Mouse (Mus musculus) left cerebral cortex, postnatal 4 days (tissue): ENCODE results near the gene Hhat. TPM values are rescaled to one million over a fixed set of nuclear protein-coding genes. Genes with fewer than 3 reads are reported as not detected.

Experiments
- DNase-seq: peaks from one replicate; pipeline ENCODE4 v3.0.0-alpha.2; 2022
- intact Hi-C: fragments of 180-260 bp; cut with DNase I; formaldehyde crosslinking; loops from one replicate; pipeline ENCODE4 v1.15.1; 2025
- total RNA-seq, 2 experiments: library from RNA; stranded (reverse); gene quantifications; 2 replicates each; pipeline ENCODE4 v1.2.3; 2021

The Hhat gene
- total RNA-seq, 2 experiments from 2014 or later, result 3.1 to 3.5 TPM

DNA sequence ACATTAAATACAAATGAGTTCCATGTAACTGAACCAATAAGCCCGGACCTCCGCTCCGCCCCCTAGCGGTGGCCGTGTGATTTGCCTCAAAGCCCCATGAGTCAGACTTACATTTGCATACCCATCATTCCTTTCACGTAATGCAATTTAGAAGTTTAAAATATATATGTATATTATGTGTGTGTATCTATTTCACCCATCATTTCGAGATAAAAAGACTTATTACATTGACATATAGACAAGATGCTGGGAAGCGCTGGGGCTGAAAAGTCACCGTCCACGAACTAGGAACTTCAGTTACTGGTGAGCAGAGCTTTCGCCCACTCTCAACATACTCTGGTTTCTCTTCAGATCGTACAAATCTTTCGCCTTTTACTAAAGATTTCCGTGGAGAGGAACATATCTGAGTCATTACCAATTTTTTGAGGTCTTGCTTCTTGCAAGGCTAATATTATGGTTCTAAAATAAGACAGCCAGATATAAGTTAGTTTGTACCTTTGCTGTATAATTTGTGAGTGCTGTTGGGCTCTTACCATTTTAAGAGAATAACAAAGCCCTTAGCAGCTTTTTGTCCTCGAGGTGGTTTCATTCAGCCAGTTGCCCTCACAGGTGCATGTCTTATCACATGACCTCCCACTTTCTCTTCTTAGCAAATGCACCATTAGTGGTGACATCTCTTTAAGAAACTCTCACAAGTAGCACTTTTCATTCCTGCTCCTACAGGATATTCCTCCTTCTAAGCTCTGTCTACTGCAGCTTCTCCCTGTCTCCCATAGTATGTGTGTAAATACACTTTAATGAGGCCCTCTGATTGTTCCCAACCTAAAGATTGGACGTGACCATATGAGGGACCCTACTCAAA, 25.6 kb downstream of the Hhat start:
- intact Hi-C loops, result no loop called here
- DNase-seq, result peak; percentile 44

GRCm38 (mm10) chr1:192744880-192745239, 26.2 kb downstream of the Hhat start:
- intact Hi-C loops, result no loop called here
- DNase-seq, result no peak

GRCm38 (mm10) chr1:192742394-192743251, 28.4 kb downstream of the Hhat start:
- DNase-seq, result no peak
- intact Hi-C loops, result no loop called here

DNA sequence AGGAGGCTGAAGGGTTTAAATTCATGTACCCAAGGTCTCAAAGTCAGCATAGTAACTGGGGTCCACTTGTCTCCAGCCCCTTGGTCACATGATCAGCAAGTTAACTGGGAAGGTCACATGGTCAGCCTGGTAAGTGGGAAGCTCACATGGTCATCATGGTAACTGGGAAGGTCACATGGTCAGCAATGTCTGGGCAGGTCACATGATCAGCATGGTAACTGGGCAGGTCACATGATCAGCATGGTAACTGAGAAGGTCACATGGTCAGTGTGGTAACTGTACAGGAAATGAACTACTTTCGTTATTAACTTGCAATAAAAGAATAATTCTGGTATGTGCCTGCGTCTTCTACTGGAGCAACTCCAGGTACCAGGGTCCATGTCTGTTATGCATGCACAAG, 29.1 kb downstream of the Hhat start:
- no peak for DNase-seq
- intact Hi-C loops, result no loop called here

- peak; percentile 27 for DNase-seq
- intact Hi-C loops, result no loop called here
Measured at GRCm38 (mm10) chr1:192736524-192736923, 34.5 kb downstream of the Hhat start.

DNA sequence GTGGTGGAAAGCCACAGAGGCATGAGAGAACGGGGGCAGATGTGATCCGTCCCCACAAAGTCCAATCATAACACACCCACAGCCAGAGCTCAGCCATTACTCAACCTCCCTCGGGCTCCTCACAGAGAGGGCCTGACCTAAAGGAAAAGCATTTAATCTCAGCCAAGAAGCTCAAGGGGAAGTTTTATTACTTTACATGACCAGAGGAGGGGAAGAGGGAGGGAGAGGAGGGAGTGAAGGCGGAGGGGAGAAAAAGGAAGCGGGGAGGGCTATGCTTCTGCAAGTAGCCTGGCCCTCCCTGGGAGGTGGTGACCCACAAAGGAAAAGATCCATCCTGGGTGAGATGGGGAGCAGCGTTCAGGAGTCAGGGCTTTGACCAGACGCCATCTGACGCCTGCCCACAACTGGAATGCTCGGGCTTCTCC, 35.0 kb downstream of the Hhat start:
- intact Hi-C loops, result no loop called here
- DNase-seq, result no peak

GRCm38 (mm10) chr1:192730517-192730916, 40.5 kb downstream of the Hhat start:
- intact Hi-C loops, result no loop called here
- DNase-seq, result no peak

DNA sequence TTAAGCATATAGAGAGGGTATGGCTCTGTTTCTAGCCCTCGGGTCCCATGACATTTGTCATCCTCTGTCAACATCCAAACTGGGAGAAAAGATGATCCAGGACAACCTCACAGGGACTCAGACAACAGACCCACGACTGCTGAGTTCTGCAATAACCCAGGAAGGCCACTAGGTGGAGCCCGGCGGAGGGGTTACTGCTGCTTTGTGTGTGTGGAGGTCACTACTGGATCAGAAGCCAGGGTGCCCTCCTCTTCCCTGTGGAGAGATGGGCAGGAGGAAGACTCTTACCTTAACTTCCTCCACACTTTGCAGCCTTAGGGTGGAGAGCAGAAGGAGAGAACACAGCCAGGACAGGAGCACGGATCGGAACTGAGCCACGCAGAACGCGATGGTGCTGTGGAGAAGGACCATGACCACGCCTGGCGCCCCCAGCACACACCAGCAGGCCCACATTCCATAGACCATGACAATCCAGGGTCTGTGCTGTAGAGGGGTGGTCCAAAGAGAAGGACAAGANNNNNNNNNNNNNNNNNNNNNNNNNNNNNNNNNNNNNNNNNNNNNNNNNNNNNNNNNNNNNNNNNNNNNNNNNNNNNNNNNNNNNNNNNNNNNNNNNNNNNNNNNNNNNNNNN, 43.9 kb downstream of the Hhat start:
- DNase-seq, result peak; percentile 68
- intact Hi-C loops, result loop anchor here (10.0 kb wide), 1 partner anchor 398 kb away; no protein-coding TSS in a partner anchor

GRCm38 (mm10) chr1:192722147-192722546, 48.9 kb downstream of the Hhat start:
- peak; percentile 77 for DNase-seq
- intact Hi-C loops, result loop anchor here (10.0 kb wide), 1 partner anchor 403 kb away; no protein-coding TSS in a partner anchor

DNA sequence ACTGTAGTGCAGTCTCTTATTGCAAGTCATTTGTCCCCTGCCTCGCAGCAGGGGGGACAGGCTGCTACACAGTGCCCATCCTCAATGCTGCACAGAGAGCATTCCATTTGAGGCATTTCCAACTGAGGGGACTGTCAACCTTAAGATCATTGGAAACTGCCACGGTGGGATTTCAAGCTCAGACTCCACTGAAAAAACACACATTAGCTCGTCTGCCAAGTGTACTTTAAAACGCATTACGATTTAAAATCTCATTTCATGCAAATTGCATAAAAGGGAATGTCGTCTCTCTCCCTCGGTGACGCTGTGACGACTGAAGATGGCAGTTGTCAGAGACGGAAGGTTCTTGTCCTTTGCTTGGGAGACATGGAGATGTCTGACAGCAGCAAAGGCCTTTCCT, 50.9 kb downstream of the Hhat start:
- no peak for DNase-seq
- intact Hi-C loops, result loop anchor here (10.0 kb wide), 1 partner anchor 405 kb away; no protein-coding TSS in a partner anchor

GRCm38 (mm10) chr1:192711779-192712348, 59.2 kb downstream of the Hhat start:
- peak; percentile 69 for DNase-seq
- intact Hi-C loops, result loop anchor here (2.0 to 5.0 kb wide), 2 partner anchors 115 to 523 kb away; no protein-coding TSS in a partner anchor

DNA sequence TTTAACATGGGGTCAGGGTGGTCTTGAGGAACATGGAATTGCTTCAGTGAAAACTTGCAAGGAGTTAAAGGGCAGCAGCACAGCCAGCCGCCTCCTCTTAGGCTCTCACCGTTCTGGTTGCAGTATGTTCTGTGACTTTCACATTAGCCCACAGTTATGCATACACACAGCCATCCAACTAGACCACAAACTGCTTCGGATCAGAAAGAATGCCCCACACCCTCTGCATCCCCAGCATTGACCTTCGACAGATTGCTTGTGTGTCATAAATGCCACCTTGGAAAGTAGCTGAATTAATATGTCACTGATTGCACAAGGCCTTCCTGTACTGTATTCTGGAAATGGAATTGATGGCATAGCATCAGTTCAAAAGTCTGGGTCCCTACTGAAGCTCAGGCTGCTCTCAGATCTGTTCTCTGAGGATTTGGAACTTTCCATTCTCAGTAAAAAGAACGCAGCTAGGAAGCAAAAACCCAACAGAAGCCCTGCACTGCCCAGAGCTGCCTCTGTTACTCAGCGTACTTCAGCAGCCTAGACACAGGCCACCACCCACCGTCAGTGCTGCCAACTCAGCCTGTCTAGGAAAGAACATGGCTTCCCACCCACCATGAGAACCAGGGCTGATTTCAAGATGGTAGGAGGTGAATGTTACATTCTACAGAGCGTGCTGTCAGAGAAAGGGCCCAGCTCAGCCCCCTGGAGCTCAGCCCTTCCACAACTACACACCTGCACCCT, 70.5 kb downstream of the Hhat start:
- no peak for DNase-seq
- intact Hi-C loops, result no loop called here

DNA sequence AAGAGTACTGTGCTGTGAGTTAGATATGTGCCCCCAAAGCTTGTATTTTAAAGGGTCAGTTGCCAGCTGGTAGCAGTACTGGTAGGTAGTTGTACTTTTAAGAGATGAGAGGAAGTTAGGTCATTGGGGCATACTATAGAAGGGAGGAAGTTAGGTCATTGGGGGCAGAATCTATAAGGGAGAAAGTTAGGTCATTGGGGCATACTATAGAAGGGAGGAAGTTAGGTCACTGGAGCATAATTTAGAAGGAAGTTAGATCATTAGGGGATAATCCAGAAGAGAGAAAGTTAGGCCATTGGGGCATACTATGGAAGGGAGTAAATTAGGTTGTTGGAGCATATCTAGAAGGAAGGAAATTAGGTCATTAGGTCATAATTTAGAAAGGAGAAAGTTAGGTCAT, 71.9 kb downstream of the Hhat start:
- intact Hi-C loops, result no loop called here
- DNase-seq, result no peak

GRCm38 (mm10) chr1:192696371-192696863, 74.6 kb downstream of the Hhat start:
- intact Hi-C loops, result no loop called here
- peak; percentile 85 for DNase-seq

GRCm38 (mm10) chr1:192693644-192694043, 77.4 kb downstream of the Hhat start:
- no peak for DNase-seq
- intact Hi-C loops, result no loop called here

DNA sequence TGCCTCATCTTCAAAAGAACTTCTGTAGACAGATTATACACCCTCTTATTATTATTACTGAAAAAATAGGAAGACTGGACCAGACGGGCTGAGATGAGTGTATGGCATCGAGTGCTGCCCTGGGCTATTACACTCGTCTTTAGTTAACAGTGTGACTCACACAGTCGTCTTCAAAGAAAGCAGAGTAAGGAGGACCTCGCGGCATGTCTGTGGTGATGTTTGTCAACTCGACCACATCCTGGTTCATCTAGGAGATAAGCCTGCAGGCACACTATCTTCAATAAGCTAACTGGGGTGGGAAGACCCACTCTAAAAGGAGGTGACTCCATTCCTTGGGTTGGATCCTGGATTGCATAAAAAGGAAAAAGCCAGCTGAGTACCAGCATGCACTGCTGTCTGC, 78.0 kb downstream of the Hhat start:
- intact Hi-C loops, result no loop called here
- no peak for DNase-seq

DNA sequence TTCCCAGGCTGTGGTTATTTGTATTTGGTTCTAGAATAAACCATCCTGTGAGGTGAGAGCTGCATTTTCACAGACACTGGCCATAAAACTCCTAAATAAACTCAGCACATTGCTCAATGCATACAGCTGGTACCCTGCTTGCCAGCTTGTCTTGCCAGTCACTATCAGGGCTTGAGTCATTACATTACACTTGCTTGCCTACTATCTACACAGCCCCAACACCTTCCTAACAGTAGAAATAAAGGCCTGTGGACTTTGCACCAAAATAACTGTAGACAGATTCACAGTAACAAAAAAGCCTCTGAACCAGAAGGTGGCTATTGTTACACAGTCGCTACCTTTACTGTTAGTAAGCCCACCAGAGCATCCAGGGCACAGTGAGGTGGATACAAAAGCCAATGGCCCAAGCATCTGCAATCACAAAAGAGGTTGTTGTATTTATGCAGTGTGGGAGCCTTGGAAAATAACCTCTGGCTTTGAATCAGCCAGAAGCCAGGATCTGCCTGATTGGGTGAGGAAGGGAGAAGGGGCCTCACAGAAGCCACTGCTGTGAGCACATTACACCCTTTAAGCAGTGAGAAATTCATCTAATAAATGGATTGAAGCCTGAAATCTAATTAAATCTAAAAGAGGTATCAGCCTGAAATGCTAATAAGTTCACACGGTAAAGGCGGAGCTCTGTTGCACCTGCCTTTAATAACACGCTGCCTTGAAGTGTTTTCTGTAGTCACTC, 88.6 kb downstream of the Hhat start:
- DNase-seq, result no peak
- intact Hi-C loops, result no loop called here

GRCm38 (mm10) chr1:192677236-192677635, 93.8 kb downstream of the Hhat start:
- intact Hi-C loops, result no loop called here
- DNase-seq, result no peak

GRCm38 (mm10) chr1:192663608-192664007, 107.4 kb downstream of the Hhat start:
- intact Hi-C loops, result no loop called here
- no peak for DNase-seq
